Mouse (Mus musculus): ENCODE measurements around the gene Cpn2.

DNA sequence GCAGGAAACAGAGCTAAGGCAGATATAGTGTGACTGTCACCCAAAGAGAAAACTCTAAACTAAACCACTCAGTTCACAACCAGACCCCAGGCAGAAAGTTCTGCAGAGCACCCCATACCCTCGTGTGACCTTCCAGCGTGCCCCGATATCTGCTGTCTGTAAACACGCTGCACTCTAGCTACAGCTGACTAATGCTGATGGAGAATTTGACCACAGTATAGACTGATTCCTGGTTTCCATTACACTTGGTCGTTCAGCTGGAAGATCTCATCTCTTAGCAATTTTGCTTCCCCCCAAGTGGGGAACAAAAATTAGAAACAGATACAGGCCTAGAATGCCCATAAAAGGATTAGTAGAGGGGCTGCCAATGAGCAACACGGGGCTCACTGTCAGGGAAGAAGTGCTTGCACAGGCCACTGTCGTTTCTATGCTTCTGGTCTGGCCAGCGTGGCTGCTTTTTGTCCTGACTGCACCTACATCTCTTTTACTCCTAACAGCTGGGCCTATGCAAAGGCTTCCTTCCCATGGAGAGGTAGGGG lies 4.0 kb upstream of the Cpn2 start:
- no peak for TF ChIP-seq CTCF (IDR thresholded peaks at IDR 0.05; ENCODE audit: insufficient read depth, low read length)
- no peak for TF ChIP-seq POLR2A (IDR thresholded peaks at IDR 0.05; ENCODE audit: borderline replicate concordance, extremely low read depth, low read depth, low read length)
